In genomic region chr12:111722654-111723053, GRCm38 (mm10) we compare ENCODE assay signal across 9 mouse cellular contexts. TPM values are rescaled to one million over a fixed set of nuclear protein-coding genes. Genes with fewer than 3 reads are reported as not detected.
DNase-seq lines count a peak whose midpoint lies in the region; ATAC-seq and TF ChIP-seq lines count a peak whose summit lies in the region.
"Had no signal": no experiment of that assay in that cellular context is flagged by ENCODE, and none has a peak within 500 bp of the region (broad histone marks: within the 10 kb centered on the region; RNA-seq: fewer than 3 reads in every experiment).

No protein-coding gene starts in this region.

- DNase-seq in gastrocnemius, adult 2 months: peak; percentile 69
- no peak for DNase-seq in gastrocnemius, adult 8-10 months (ENCODE audit: low spot score in 2 of 2)
- peak; percentile 37 for DNase-seq in lung, adult 2 months
- no peak for DNase-seq in lung, adult 18-20 months
- DNase-seq in adipocyte (ENCODE audit: low spot score): peak; percentile 34
- peak; percentile 39 for DNase-seq in kidney, postnatal 14 days
- DNase-seq in frontal cortex, postnatal 10 days (ENCODE audit: low spot score in 2 of 2): no peak

- intact Hi-C loops in gastrocnemius, adult 2 months (cut with DNase I): no loop called here

- peak; percentile 78 for TF ChIP-seq CTCF in gastrocnemius, adult 2 months (IDR thresholded peaks at IDR 0.05)
- peak; percentile 69 for TF ChIP-seq CTCF in lung, adult 2 months (IDR thresholded peaks at IDR 0.05; ENCODE audit: insufficient read depth, low read length)

- H3K4me3 ChIP-seq in gastrocnemius, adult 2 months: no peak overlapping the region
- no peak overlapping the region for H3K4me3 ChIP-seq in lung, adult 2 months (replicated peaks; ENCODE audit: extremely low read depth, low read depth, low read length)

- no peak for ATAC-seq in frontal cortex, adult (ENCODE audit: low TSS enrichment)

- 70% methylated on average over 9 of the region's 9 CpGs for WGBS in lung, adult 2 months

- H3K27ac ChIP-seq in gastrocnemius, adult 2 months: no peak overlapping the region
- H3K27ac ChIP-seq: macrophage had no signal

- H3K4me1 ChIP-seq in lung, adult 2 months (ENCODE audit: control insufficient read depth, insufficient read depth, low read length): peaks cover 12% of the 10 kb centered on the region

- no peak for TF ChIP-seq POLR2A in lung, adult 2 months (IDR thresholded peaks at IDR 0.05; ENCODE audit: borderline replicate concordance, extremely low read depth, low read depth, low read length)

RNA-seq across cellular contexts. Expression of gene Apopt1, which starts 9.6 kb away (rescaled TPM):
- total RNA-seq in gastrocnemius, adult 2 months (2021): 10 to 100 TPM; 37.4 to 46.7 TPM
- total RNA-seq in gastrocnemius, adult 8-10 months (2022): 10 to 100 TPM; 36.2 to 40.8 (median 38.9) TPM
- 22.5 and 30.9 TPM in 2 replicates for polyA plus RNA-seq in lung, adult 2 months (2012; rRNA removed)

RNA-seq across cellular contexts. Expression of gene Bag5, which starts 9.6 kb away (rescaled TPM):
- 10 to 100 TPM; 14.7 to 19.2 TPM for total RNA-seq in gastrocnemius, adult 2 months (2021)
- total RNA-seq in gastrocnemius, adult 8-10 months (2022): 10 to 100 TPM; 11.4 to 19.6 (median 16.3) TPM
- polyA plus RNA-seq in lung, adult 2 months (2012; rRNA removed): 21.4 and 21.9 TPM in 2 replicates

RNA-seq across cellular contexts. Expression of gene Klc1, which starts 36.0 kb away (rescaled TPM):
- total RNA-seq in gastrocnemius, adult 2 months (2021): 10 to 100 TPM; 61.5 to 75.9 TPM
- total RNA-seq in gastrocnemius, adult 8-10 months (2022): 10 to 100 TPM; 47.9 to 62.7 (median 50.9) TPM
- 101 and 113 TPM in 2 replicates for polyA plus RNA-seq in lung, adult 2 months (2012; rRNA removed)

RNA-seq across cellular contexts. Expression of gene Trmt61a, which starts 44.7 kb away (rescaled TPM):
- total RNA-seq in gastrocnemius, adult 2 months (2021): 1 to 10 TPM; 3.1 to 3.8 TPM
- 1 to 10 TPM; 2.1 to 2.7 (median 2.5) TPM for total RNA-seq in gastrocnemius, adult 8-10 months (2022)
- polyA plus RNA-seq in lung, adult 2 months (2012; rRNA removed): 21.6 and 24.3 TPM in 2 replicates

RNA-seq across cellular contexts. Expression of gene Ckb, which starts 50.5 kb away (rescaled TPM):
- total RNA-seq in gastrocnemius, adult 2 months (2021): 10 to 100 TPM in 1 of 2 experiments, 1 to 10 TPM in 1; 6.7 to 10.8 TPM
- total RNA-seq in gastrocnemius, adult 8-10 months (2022): 1 to 10 TPM; 2.8 to 8.5 (median 5.7) TPM
- 261 and 274 TPM in 2 replicates for polyA plus RNA-seq in lung, adult 2 months (2012; rRNA removed)

Comparison
In these comparisons a context has a peak if more than half of its experiments do, and no peak if none do; other contexts are left out.
1. DNase-seq: peak in gastrocnemius, adult 2 months (single experiment), lung, adult 2 months (single experiment), adipocyte (single experiment) and kidney, postnatal 14 days (single experiment); none in gastrocnemius, adult 8-10 months (0 of 2), lung, adult 18-20 months (0 of 2) and frontal cortex, postnatal 10 days (0 of 2).